Mouse (Mus musculus) forebrain, embryonic 11.5 days (tissue): ENCODE measurements around the gene Nkapd1. TPM values are rescaled to one million over a fixed set of nuclear protein-coding genes. Genes with fewer than 3 reads are reported as not detected.

Source experiments
- ATAC-seq: fragments of 200-750 bp; cut with Nextera tagmentation; replicated peaks from 2 replicates; pipeline ENCODE4 v1.8.0; 2017; ENCODE audit warnings: moderate TSS enrichment; ENCODE audit not compliant: low FRiP score
- DNase-seq: peaks from one replicate; pipeline ENCODE4 v3.0.0-alpha.2; 2017; ENCODE audit warnings: low spot score
- H3K27ac ChIP-seq: fragments of 300-500 bp; sonication (generic); 2 replicates; pipeline ENCODE4 v1.5.1; 2014; ENCODE audit warnings: low read depth, low read length
- H3K27me3 ChIP-seq: fragments of 300-500 bp; sonication (generic); 2 replicates; pipeline ENCODE4 v1.6.1; 2014; ENCODE audit warnings: mild to moderate bottlenecking, low read length, mixed read lengths; ENCODE audit not compliant: control insufficient read depth, insufficient read depth
- H3K36me3 ChIP-seq: fragments of 300-500 bp; sonication (generic); 2 replicates; pipeline ENCODE4 v1.6.1; 2014; ENCODE audit warnings: mild to moderate bottlenecking, low read length, moderate library complexity, mixed read lengths; ENCODE audit not compliant: control insufficient read depth, insufficient read depth
- H3K4me1 ChIP-seq: fragments of 300-500 bp; sonication (generic); replicated peaks from 2 replicates; pipeline ENCODE4 v1.6.1; 2014; ENCODE audit warnings: low read length, mixed read lengths; ENCODE audit not compliant: control insufficient read depth, insufficient read depth
- H3K4me2 ChIP-seq: fragments of 300-500 bp; sonication (generic); 2 replicates; pipeline ENCODE4 v1.6.1; 2014; ENCODE audit warnings: low read depth, mild to moderate bottlenecking, low read length, moderate library complexity, mixed read lengths; ENCODE audit not compliant: severe bottlenecking
- H3K4me3 ChIP-seq: fragments of 300-500 bp; sonication (generic); 2 replicates; pipeline ENCODE4 v1.5.1; 2014; ENCODE audit warnings: low read depth, low read length
- H3K9ac ChIP-seq: fragments of 300-500 bp; sonication (generic); 2 replicates; pipeline ENCODE4 v1.6.1; 2014; ENCODE audit warnings: low read length
- H3K9me3 ChIP-seq: fragments of 300-500 bp; sonication (generic); 2 replicates; pipeline ENCODE4 v1.6.1; 2016; ENCODE audit warnings: low read length, mixed read lengths; ENCODE audit not compliant: control insufficient read depth
- WGBS: fragments of 180-500 bp; shearing (Covaris S2); extraction: QIAGEN DNeasy Blood & Tissue Kit; methylation state at CpG from one replicate; pipeline ENCODE4 v1.1.7; 2014; 5-methylcytosine and 5-hydroxymethylcytosine counted together
- polyA plus RNA-seq: library from polyadenylated mRNA; unstranded; fragments of >200 nt; fragmentation: Nextera tagmentation; extraction: Ambion mirVana; gene quantifications from 2 replicates; pipeline ENCODE4 v1.2.1, GENCODE M21; 2014

Nkapd1 gene
- polyA plus RNA-seq, 1 experiment from 2014 or later: 24.3 TPM

DNA sequence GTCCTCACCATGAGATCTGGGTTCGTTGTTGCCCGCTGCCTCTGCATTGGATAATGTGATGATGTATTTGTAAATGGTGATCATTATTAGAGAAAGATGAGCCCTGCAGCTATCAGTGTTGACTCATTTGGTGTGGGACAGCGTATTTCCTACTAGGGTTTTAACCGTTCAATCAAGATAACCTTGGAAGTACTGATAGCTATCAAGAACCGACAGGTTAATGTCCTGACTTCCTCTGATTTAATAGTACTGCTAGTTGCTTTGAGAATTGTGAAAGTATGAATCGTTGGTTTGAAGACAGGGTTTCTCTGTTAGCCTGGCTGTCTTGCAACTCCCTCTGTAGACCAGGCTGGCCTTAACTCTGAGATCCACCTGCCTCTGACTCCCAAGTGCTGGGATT is 12.9 kb downstream of the Nkapd1 start:
- Histone ChIP-seq H3K36me3 (no peaks in the 10 kb centered on the region; the same call in 1 of the 2 replicates), H3K27me3 (no peaks in the 10 kb centered on the region)
- no peak for ATAC-seq

GRCm38 (mm10) chr9:50603998-50604324 is 13.3 kb downstream of the Nkapd1 start:
- Histone ChIP-seq H3K9ac (peak overlapping the region; percentile 84), H3K27me3 (no peaks in the 10 kb centered on the region), H3K9me3 (no peaks in the 10 kb centered on the region), H3K27ac (peak overlapping the region; percentile 75), H3K4me2 (peak overlapping the region; percentile 73), H3K4me1 (peaks cover 8% of the 10 kb centered on the region; the same call in 1 of the 2 replicates), H3K36me3 (no peaks in the 10 kb centered on the region; the same call in 1 of the 2 replicates), H3K4me3 (peak overlapping the region; percentile 85)
- ATAC-seq (peak; percentile 92), DNase-seq (no peak)
- WGBS: under 1% methylated on average over 24 of the region's 24 CpGs

More for the DNA sequence above, 12.9 kb downstream of the Nkapd1 start:
- Histone ChIP-seq H3K9me3 (no peaks in the 10 kb centered on the region), H3K27ac (peak overlapping the region; percentile 75; the same call in 1 of the 2 replicates), H3K4me3 (peak overlapping the region; percentile 85), H3K9ac (peak overlapping the region; percentile 84), H3K4me2 (peak overlapping the region; percentile 73), H3K4me1 (peaks cover 8% of the 10 kb centered on the region; the same call in 1 of the 2 replicates)
- whole genome bisulfite sequencing: 6% methylated on average over 6 of the region's 6 CpGs
- no peak for DNase-seq

GRCm38 (mm10) chr9:50603189-50603997 is 13.9 kb downstream of the Nkapd1 start, which contains the start of the genes Sdhd and Timm8b:
TSS of gene Sdhd (minus strand) at chr9:50603812.
TSS of gene Timm8b (plus strand) at chr9:50603910.
- peak within 1 kb of the TSS; percentile 85 for H3K4me3 ChIP-seq
- no peaks in the 10 kb centered on the region; the same call in 1 of the 2 replicates for H3K36me3 ChIP-seq
- ATAC-seq (peak; percentile 97), DNase-seq (peak; percentile 95)
- H3K27ac ChIP-seq: peak within 1 kb of the TSS; percentile 75
- H3K4me2 ChIP-seq: peak within 1 kb of the TSS; percentile 93
- H3K9me3 ChIP-seq: no peaks in the 10 kb centered on the region
- peak within 1 kb of the TSS; percentile 84 for H3K9ac ChIP-seq
- H3K27me3 ChIP-seq: no peaks in the 10 kb centered on the region
- WGBS: 1% methylated on average over 48 of the region's 48 CpGs
- H3K4me1 ChIP-seq: peaks cover 8% of the 10 kb centered on the region; the same call in 1 of the 2 replicates

- Histone ChIP-seq H3K4me3 (peak overlapping the region; percentile 85), H3K9ac (no peak overlapping the region), H3K9me3 (no peaks in the 10 kb centered on the region), H3K4me1 (peaks cover 8% of the 10 kb centered on the region; the same call in 1 of the 2 replicates), H3K4me2 (peak overlapping the region; percentile 93), H3K27ac (no peak overlapping the region), H3K36me3 (peaks cover 7% of the 10 kb centered on the region; the same call in 1 of the 2 replicates), H3K27me3 (no peaks in the 10 kb centered on the region)
- WGBS: 92% methylated on average over 7 of the region's 7 CpGs
- DNase-seq (no peak), ATAC-seq (no peak)
Measured at GRCm38 (mm10) chr9:50602055-50602845, 15.0 kb downstream of the Nkapd1 start.

DNA sequence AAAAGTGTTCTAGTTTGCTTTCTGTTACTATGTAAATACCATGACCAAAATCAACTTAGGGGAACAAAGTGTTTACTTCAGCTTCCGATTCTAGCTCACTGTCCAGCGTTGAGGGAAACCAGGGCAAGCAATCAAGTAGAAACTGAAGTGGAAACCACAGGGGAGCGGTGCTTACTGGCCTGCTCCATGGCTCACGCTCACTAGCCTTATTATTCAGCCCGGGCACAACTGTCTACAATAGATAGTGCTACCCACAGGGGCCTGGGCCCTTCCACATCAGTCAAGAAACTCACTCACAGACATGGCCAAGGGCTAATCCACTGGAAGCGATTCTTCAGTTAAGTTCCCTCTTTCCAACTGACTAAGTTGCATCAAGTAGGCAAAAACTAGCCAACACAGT is 15.7 kb downstream of the Nkapd1 start:
- 93% methylated on average over 6 of the region's 6 CpGs for WGBS
- Histone ChIP-seq H3K27me3 (no peaks in the 10 kb centered on the region), H3K9me3 (no peaks in the 10 kb centered on the region), H3K36me3 (peaks cover 8% of the 10 kb centered on the region; the same call in 1 of the 2 replicates), H3K4me3 (no peak overlapping the region), H3K4me2 (no peak overlapping the region), H3K9ac (no peak overlapping the region), H3K4me1 (peaks cover 8% of the 10 kb centered on the region; the same call in 1 of the 2 replicates), H3K27ac (no peak overlapping the region)
- ATAC-seq: no peak
- no peak for DNase-seq

DNA sequence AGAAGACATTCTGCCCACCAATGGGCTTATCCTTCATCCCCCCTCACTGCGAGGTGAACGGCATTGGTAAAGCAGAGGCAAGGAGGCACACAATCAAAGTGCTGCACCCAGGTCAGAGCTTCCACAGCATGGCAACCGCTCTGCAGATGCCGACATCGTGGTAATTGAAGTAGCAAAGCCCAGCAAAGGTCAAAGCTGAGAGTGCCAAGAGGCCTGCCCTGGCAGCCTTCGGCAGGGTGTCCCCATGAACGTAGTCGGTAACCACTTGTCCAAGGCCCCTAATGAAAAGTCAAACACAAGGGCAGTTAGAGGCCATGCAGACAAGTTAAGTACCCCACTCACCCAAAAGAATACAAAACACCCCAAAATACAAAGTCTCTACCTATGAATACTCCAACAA is 20.3 kb downstream of the Nkapd1 start:
- Histone ChIP-seq H3K4me1 (no peaks in the 10 kb centered on the region; the same call in 1 of the 2 replicates), H3K27me3 (no peaks in the 10 kb centered on the region), H3K4me3 (no peak overlapping the region), H3K36me3 (peaks cover 11% of the 10 kb centered on the region; the same call in 1 of the 2 replicates), H3K4me2 (no peak overlapping the region), H3K9me3 (no peaks in the 10 kb centered on the region), H3K9ac (no peak overlapping the region), H3K27ac (no peak overlapping the region)
- 95% methylated on average over 8 of the region's 8 CpGs for WGBS
- DNase-seq: no peak
- ATAC-seq: no peak

- Histone ChIP-seq H3K4me1 (no peaks in the 10 kb centered on the region), H3K4me3 (no peak overlapping the region), H3K36me3 (peaks cover 11% of the 10 kb centered on the region; the same call in 1 of the 2 replicates), H3K9ac (no peak overlapping the region), H3K27me3 (no peaks in the 10 kb centered on the region), H3K9me3 (no peaks in the 10 kb centered on the region), H3K27ac (no peak overlapping the region), H3K4me2 (no peak overlapping the region)
- ATAC-seq (no peak), DNase-seq (no peak)
- 84% methylated on average over 12 of the region's 12 CpGs for WGBS
Measured at GRCm38 (mm10) chr9:50594794-50595417, 22.4 kb downstream of the Nkapd1 start.

GRCm38 (mm10) chr9:50593544-50593943 is 23.7 kb downstream of the Nkapd1 start:
- Histone ChIP-seq H3K36me3 (peaks cover 11% of the 10 kb centered on the region; the same call in 1 of the 2 replicates), H3K27ac (no peak overlapping the region), H3K9me3 (no peaks in the 10 kb centered on the region), H3K4me2 (no peak overlapping the region), H3K27me3 (no peaks in the 10 kb centered on the region), H3K4me3 (no peak overlapping the region), H3K9ac (no peak overlapping the region), H3K4me1 (no peaks in the 10 kb centered on the region)
- 87% methylated on average over 3 of the region's 3 CpGs for WGBS
- DNase-seq (peak; percentile 73), ATAC-seq (no peak)
